Mouse (Mus musculus): ENCODE measurements around the gene Anxa8.

Anxa8 gene

DNA sequence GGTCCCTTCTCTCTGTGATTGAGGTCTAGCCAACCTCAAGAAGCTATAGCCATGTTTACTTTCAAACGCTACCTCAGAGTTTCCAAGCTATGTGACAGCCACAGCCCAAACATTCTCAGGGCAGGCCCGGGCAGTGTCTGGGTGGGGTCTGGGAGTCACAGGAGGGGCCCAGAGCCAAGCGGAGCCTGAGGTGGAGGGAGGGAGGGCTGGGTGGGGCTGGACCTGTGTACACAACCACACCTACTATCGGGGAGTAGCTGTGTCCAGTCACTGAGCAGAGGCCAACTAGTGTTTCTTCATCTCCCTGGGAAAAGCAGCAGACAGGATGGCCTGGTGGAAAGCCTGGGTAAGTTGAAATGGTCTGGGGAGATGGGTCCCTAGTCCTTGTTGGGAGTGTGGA is at the start of gene Anxa8:
Gene Anxa8 (plus strand): TSS at position 251 of the 400 bp plus-strand sequence.
- no peak for DNase-seq (ENCODE audit: low read depth, low spot score)

DNA sequence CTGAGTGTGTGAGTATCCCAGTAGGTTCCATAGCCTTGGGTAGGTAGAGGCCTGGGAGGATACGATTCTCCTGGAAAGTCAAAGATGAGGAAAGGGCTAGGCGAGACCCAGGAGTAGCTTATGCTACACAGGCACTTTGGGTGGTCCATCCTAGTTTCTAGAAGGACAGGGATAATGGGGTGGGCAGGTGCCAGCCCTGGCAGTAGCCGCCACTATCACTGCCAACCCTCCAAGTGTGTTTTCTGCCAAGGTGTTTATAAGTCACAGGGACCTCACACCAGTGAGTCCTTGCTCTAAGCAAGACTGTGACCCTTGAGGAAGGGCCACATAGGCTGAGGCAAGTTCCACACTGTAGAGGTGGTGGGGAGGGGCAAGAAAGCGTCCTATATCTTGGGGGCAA is 44.5 kb upstream of the Anxa8 start:
- DNase-seq (ENCODE audit: low read depth, low spot score) = no peak

DNA sequence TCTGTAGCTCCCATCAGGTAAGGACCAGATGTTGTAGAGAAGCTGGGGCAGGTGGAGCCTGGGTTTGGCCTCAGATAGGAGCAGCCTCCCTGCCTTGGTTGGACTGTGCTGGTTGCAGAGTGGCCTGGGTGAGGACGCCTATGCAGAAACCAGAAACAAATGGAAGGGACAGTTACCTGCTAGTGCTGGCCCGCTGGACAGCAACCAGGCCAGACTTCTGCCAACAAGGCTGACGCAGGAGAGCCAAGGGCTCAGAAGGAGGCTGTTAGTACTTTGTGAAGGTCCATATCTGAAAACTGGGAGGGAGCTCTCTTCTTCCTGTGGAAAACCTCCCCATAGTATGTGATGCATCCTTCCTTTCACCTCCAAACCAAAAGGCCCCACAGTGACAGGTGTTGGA is 42.4 kb upstream of the Anxa8 start:
- no peak for DNase-seq (ENCODE audit: low read depth, low spot score)

DNA sequence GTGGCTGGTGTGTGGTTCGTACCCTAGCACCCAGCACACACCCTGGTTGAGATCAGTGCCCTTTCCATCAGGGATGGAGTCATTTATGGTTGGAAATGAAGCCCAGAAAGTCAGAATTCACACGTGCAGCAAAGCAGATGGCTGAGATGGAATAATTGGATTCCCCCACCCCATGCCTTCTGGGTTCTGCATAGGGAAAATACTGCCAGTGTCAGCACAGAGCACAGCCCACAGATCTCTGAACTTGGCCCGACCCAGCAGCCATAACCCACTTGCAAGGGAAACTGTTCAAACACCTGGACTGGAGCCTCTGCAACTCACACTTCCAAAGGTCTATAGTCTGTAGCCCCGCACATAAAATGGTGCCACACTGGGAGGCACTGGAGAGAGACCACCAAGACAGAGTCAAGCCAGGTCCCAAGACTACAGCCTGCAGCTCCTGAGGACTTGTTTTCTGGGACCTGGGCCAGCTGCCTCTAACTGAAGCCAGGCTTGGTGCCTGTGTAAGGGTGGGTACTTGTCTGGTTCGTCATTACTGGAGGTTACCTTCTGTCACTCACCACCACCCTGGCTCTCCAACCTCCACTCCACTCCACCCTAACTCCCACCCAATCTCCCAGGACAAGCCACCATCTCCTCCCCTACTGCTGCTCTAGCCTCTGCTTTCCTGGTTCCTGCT is 35.5 kb upstream of the Anxa8 start:
- DNase-seq (ENCODE audit: low read depth, low spot score) = peak; percentile 6

DNA sequence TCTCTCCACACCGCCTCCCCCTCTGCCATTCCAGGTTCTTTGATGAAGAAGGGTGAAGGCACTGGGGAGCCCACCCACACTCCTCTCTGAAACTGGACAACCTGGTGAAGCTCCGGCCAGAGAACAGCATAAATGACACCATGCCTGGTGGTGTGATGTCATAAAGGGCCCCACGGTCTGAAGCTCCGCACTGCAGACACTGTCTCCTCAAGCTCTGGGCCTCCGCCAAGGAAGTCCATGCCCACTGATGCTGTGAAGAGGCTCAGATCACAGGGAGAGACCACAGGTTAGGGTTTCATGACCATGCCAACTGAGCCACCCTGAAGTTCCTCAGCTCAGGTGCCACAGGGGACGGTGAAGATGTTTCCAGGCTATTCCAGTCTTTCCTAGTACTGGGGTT is 33.3 kb upstream of the Anxa8 start, which contains the start of gene Antxrl:
Gene Antxrl (plus strand): TSS at position 192 of the 400 bp plus-strand sequence.
- no peak for DNase-seq (ENCODE audit: low read depth, low spot score)

DNA sequence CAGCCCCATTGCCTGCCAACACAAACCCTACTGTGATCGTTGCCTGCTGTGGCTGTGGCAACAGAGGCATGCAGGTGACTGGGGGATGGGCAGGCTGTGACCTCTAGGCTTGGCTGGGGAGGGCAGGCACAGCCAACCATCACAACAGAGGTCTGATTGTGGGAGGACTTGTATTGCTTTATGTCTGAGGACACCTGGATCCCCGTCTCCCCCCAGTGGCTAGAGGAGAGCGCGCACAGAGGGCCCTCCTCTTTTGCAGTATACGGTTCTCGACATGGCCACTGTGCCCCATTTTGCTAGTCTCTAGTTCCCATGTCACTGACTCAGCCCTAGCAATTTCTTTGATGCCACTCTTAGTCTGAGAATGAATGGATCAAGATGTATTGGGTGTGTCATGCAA is 14.1 kb upstream of the Anxa8 start:
- no peak for DNase-seq (ENCODE audit: low read depth, low spot score)

DNA sequence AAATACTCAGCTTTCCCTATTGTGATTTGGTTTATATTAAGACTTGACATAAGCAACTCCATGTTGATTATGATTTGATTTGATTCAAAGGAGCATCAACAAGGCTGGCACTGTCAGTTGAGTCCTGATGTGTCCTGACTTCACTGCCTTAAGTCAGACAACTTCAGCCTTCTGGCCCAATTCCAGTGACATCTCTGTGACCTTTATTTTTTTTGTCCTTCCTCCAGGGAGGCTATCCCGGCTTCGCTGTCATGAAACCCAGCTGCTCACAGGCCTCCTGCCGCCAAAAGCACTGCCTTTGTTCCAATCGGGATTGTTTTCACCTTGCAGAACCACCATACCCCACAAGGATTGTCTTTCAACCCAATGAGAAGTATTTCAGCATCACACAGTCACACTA is 10.4 kb upstream of the Anxa8 start:
- DNase-seq (ENCODE audit: low read depth, low spot score) = no peak

DNA sequence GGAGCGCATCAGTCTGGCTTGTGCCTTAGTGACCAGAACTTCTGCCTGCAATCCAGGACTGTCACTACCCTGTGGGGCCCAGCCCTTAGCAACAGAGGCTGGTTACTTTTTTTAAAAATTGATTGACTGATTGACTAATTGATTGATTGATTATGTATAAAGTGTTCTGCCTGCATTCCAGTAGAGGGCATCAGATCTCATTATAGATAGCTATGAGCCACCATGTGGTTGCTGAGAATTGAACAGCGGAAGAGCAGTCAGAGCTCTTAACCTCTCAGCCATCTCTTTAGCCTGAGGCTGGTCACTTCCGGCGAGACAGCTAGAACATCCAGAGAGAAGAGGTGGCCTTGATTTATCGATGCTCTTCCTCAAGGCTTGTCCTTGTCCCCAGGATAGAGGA is 8.6 kb upstream of the Anxa8 start:
- DNase-seq (ENCODE audit: low read depth, low spot score) = no peak

DNA sequence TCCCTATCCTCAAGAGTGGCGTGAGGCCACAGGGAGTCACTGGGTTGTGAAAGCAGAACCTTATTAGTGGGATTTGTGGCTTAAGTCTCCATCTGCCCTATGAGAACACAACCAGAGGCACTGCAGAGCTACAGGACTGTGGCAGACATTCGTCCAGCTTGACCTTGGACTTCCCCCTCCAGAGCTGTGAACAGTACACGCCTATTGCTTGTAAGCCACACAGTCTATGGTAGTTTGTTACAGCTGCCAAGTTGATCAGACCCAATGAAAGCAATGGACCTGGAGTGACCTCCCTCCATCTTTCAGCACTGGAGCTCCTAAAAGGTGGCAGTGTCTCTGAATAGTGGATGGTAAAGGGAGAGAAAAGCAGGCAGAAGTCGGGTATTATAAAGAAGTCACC is 7.5 kb upstream of the Anxa8 start:
- no peak for DNase-seq (ENCODE audit: low read depth, low spot score)

DNA sequence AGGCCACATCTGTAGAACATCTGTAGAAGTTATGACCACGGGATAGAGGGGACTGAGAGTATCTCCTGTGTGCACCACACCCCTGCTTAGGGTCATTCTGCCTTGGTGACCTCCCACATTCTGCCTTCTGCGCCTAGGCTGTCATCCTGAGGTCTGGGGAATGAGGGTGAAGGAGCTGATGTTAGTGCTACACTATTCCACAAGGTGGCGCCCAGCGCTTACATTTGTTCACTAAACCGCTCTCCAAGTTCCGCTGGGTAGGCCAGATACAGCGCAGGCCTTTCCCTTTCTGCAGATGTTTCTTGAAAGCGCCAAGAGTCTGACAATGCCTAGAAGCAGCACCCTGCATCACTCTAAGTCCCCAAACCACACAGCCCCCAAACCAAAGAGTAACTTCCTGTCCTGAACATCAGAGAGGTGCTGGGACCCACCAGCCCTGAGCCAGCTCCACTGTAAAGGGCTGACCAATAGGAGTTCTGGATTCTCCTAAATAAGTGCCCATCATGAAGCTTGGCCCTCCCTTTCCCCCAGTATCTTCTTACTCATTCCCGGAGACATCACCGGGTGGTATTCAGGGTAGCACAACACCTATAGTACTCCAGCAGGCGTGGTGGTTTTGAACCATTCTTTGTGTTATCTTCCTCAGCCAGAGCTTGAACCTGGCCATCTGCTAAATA is 5.3 kb upstream of the Anxa8 start:
- peak; percentile 56 for DNase-seq (ENCODE audit: low read depth, low spot score)

DNA sequence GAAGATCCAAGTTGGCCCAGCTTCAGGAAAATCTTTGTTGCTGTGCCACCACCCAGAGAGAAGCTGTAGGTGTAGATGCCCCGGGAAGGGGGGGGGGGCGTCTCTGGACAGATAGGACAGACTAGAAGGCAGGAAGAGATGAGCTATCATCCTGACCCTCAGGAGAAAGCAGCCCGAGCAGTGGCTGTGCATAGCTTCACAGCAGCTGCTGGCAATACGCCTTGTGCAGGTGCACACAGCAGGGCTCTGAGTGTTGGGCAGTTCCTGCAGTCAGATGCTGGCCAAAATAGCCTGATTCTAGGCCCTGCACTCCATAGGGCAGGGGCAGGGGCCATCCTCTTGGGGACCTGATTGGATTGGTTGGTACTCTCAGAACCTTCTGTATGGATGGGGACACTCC is 1.0 kb downstream of the Anxa8 start:
- no peak for DNase-seq (ENCODE audit: low read depth, low spot score)

DNA sequence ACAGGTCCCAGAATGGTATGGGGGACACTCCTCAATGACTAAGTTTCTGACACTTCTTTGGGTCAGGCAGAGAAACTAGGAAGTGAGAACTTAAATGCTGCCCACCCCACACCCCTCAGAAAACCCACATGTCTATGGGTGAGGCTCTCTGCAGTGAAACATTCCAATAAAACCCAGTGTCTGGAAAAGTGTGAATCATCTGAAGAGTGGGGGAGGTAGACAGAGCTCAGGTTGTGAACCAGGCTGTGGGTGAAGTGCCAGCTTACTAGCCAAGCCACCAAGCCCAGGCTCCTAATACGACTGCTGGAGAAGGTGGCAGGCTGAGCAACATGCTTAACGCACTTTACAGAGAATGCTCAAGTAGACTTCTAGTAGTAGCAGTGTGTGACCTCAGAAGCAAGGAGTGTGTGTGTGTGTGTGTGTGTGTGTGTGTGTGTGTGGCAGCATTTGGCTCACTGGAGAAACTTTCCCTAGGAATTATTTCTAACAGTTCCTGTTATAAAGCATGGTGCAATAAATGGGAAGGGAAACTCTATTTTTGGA is 2.1 kb downstream of the Anxa8 start:
- no peak for DNase-seq (ENCODE audit: low read depth, low spot score)

DNA sequence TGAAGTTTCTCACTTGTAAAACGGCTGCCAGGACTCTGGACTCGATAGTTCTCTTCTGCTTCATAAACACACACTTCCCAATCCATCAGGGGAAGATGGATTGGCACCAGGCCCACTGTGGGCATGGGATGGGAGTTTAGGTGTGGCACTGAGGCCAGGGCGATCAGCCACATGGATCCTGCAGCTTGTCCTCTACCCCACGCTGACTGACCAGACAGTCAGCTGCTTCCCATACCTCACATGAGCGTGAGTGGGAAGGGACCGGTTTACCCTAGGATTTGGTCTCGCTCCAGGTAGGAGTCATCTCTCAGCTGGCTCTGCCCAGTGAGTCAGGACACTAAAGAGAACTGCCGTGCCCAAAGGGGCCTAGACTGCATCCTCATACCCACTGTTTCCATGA is 4.0 kb downstream of the Anxa8 start:
- no peak for DNase-seq (ENCODE audit: low read depth, low spot score)

DNA sequence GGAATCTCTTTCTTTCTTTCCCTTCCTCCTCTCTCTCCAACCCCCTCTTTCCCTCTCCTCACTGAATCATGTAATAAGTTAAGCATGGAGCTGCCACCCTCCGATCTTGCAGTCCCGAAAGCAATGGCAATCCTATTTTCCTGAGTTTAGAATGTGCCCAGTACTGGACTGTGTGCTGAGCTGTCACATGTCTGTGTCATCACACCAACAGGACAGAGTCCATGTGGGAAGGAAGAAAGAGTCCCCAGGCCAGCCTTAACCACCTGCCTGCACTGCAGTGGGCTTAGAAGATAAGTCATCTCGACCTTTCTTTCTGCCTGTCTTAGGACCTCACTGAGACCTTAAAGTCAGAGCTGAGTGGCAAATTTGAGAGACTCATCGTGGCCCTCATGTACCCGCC is 5.7 kb downstream of the Anxa8 start:
- DNase-seq (ENCODE audit: low read depth, low spot score) = no peak

DNA sequence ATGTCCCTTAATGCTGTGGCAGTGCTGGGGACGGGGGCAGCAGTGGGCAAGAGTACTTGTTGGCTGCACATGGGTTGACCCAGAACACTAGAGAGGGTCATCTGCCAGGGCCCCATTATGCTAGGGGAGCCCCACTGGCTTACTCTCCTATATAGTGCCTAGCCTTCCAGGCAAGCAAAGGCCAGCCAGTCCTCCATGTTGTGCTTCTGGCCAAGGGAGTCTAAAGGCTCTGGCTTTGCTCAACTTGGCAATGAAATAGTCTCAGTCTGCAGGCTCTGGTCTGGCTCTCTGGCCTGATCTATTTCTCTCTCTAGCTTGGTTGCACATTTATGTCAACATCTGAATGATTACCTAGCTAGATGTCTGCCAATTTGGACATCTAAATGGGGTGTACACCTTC is 7.1 kb downstream of the Anxa8 start:
- DNase-seq (ENCODE audit: low read depth, low spot score) = no peak

DNA sequence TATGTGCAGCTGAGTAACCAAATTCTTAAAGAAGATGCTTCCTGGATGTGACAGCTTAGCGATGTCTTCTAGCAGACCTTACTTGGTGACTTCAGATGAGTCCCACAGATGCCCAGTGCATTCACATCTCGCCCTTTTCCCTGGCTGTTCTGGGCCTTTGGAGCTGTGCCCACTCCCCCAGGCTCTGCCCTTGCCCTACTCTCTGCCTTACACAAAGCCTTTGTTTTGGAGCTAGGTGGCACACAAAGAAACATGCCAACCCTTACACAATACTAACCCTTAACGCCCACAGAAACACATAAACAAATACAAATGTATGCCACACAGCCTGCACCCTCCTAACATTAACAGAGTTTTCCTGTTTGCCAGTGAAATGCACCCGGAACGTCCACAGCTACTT is 10.4 kb downstream of the Anxa8 start:
- DNase-seq (ENCODE audit: low read depth, low spot score) = no peak

DNA sequence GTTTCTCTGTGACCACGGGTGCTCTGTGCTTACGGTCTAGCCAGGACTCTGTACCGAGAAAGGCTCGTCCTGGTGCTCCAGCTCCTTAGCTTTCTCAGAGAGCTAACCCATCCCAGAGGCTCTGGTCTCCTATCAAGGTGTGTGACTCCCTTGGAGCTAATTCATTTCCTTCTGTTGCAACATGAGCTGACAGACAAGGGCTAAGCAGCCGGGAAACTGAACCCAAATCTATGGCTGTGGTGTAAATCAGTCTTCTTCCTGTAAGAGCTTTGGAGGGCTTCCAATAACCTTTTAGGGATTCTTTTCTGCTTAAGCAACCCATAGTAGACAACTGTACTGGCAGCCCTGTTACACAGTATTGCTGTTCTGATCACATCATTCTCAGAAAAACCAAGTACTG is 16.8 kb downstream of the Anxa8 start, which contains the start of gene A630023A22Rik:
Gene A630023A22Rik (minus strand): TSS at position 154 of the 400 bp plus-strand sequence.
- DNase-seq (ENCODE audit: low read depth, low spot score) = no peak

DNA sequence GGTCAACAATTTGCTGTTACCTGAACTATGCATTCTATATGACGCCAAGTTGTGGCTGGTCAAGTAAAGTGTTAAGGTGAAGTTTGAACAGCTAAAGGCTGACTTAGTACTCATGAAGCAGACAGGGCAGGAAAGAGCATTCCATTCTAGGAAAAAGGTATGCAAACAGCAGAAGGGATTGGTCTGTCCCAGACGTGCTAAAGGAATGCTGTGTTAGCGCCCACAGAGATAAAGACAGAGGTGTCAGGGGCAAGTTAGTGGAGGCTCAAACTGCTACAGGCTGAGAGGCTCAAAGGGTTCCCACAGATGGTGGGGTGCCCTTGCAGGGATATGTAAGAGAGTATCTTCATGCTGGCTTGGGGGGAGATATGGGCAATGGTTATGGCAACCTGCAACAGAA is 18.1 kb downstream of the Anxa8 start:
- DNase-seq (ENCODE audit: low read depth, low spot score) = no peak

DNA sequence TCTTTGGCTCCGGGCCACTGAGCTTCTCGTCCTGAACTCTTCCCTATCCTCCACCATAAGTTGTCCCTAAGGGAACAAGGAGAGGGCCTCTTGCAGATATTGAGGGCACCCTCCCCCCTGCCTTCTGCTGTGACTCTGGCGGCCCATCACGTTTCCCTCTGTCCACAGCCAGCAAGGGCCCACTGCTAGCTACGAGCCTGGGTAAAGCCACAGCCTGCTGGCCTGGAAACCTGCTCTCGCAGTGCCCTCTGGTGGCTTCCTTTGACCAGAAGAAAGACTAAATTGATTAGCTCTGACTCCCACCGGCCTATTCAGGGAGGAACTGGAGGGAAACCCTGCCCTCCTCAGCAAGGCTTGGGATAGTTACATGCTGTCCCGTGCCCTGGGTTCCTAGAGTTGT is 19.1 kb downstream of the Anxa8 start:
- DNase-seq (ENCODE audit: low read depth, low spot score) = peak; percentile 2

DNA sequence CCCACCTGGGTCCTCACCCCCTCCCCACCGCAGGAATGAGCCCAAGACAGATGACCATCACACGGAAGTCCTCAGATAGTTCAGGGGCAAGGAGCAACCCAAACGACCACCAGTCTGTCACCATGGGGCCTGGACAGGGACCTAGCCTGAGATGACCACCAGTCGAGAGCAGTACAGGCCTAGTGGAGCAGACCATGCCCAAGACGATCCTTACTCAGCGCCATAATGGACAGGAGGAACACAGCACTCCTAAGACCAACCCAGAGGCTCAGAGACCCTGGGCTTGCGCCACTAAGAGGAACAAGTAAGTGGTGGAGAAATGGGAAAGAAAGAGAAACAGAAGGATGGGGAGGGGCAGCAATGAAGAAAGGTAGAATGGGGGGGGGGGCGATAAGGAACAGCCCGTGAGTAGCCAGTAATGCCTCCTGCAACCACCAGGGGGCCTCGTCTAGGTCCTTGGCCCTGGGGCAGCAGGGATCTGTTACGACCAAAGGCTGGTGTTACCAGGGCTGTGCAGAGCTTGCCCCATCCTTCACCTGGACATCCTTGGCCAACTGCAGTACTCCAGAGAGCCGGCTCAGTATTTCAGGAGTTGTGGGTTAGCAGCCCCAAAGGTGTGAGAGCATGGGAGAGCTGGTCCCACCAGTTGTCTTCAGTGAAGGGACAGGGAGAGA is 20.7 kb downstream of the Anxa8 start:
- no peak for DNase-seq (ENCODE audit: low read depth, low spot score)

DNA sequence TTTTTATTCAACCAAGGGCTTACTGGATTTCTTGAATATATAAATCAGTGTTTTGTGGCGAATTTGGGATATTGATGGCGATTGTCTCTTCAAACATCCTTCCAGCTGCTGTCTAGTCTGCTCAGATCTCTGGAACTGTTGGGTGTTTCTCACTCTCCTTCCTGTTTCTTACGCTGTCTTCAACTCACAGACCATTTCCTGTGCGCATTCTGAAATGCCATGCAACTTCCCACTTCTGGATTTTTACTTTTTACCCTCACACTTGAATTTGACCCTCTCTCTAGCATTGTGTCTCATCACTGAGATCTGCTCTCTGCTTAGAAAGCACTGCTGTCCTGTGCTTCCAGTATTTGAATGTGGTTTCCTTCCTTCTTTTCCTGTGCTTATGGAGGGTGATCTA is 21.8 kb downstream of the Anxa8 start:
- no peak for DNase-seq (ENCODE audit: low read depth, low spot score)

DNA sequence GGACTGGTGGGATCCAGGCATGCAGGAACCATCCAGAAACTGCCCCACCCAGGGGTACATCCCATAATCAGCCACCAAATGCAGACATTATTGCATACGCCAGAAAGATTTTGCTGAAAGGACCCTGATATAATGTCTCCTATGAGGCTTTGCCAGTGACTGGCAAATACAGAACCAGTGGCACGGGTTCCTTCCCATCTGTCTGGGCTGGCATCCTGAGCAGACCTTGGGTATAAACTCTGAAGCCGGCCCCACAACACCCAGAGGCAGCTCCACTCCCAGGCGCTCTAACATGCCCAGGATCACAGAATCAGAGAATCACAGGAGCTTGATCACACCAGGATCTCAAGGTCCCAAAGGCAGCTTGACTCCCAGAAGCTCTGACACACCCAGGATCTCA is 28.5 kb downstream of the Anxa8 start:
- DNase-seq (ENCODE audit: low read depth, low spot score) = no peak

All from telencephalon, adult 2 months (tissue).